Mouse (Mus musculus) E14TG2a.4 (cell line): ENCODE measurements around the gene Stmnd1.

ENCODE experiments used
- CTCF ChIP-seq: conservative IDR thresholded peaks from 2 replicates; pipeline ENCODE4 v1.5.1; 2014; ENCODE audit warnings: low read length
- NANOG ChIP-seq: IDR thresholded peaks from 2 replicates; pipeline ENCODE4 v1.6.1; 2014; ENCODE audit warnings: borderline replicate concordance, low read length, mixed read lengths
- POU5F1 ChIP-seq: IDR thresholded peaks from 2 replicates; pipeline ENCODE4 v1.6.1; 2014; ENCODE audit warnings: low read length, borderline replicate concordance

- TF ChIP-seq CTCF = no peak
- no peak for TF ChIP-seq NANOG
- TF ChIP-seq POU5F1 = no peak
These were observed 46.6 kb upstream of the Stmnd1 start for GRCm38 (mm10) chr13:46226956-46227355.
